Mouse (Mus musculus): ENCODE measurements at regions not wholly inside any gene's neighbourhood (a gene's known extent, or its start where the extent isn't known, plus 50 kb on each side); places are given as distances from the start of the nearest gene placed in this dataset.

DNA sequence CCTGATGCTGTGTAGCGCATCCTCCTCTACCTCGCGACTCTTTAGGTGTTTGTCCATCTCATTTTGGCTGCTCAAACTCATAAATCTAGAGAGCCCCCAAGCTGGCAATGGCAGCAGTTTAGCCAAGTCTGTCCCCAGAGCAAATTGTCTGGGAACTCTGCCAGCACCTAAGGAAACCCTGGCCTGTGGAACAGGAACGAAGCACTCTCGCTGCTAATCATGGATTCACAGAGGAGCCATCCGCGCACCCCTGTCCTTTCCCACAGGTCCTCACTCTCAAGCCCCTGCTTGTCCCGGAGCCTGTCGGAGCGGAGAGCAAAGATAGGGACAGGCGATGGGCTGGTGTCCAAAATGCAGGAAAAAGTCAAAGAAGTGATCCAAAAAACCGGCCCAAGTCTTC lies 138.3 kb upstream of the Frmd6 start:
- TF ChIP-seq CTCF (IDR thresholded peaks at IDR 0.05) (no peak), EP300 (IDR thresholded peaks at IDR 0.05) (no peak)
